Comparison of ENCODE assay signal across 17 mouse cellular contexts in genomic region chr15:101536054-101536850, GRCm38 (mm10). TPM values are rescaled to one million over a fixed set of nuclear protein-coding genes. Genes with fewer than 3 reads are reported as not detected.
A peak's percentile ranks its signal among the peaks of the same experiment; 100 is the strongest.
DNase-seq lines count a peak whose midpoint lies in the region; ATAC-seq lines count a peak whose summit lies in the region.
"Had no signal": no experiment of that assay in that cellular context is flagged by ENCODE, and none has a peak within 500 bp of the region (broad histone marks: within the 10 kb centered on the region; RNA-seq: fewer than 3 reads in every experiment).

No protein-coding gene starts in this region.

- WGBS in kidney, embryonic 15.5 days: 43% methylated on average over 9 of the region's 9 CpGs
- WGBS in neural tube, embryonic 12.5 days: 62% methylated on average over 9 of the region's 9 CpGs
- WGBS in neural tube, embryonic 15.5 days: 64% methylated on average over 9 of the region's 9 CpGs
- WGBS in midbrain, embryonic 13.5 days: 67% methylated on average over 9 of the region's 9 CpGs

- no peak overlapping the region for H3K9ac ChIP-seq in kidney, embryonic 15.5 days
- no peak overlapping the region for H3K9ac ChIP-seq in neural tube, embryonic 12.5 days
- H3K9ac ChIP-seq in neural tube, embryonic 15.5 days (replicated peaks): no peak overlapping the region
- H3K9ac ChIP-seq in midbrain, embryonic 13.5 days (replicated peaks): no peak overlapping the region
- H3K9ac ChIP-seq: lung, embryonic 14.5 days had no signal

- no peak overlapping the region for H3K4me3 ChIP-seq in kidney, embryonic 15.5 days (replicated peaks)
- H3K4me3 ChIP-seq in neural tube, embryonic 12.5 days: no peak overlapping the region
- no peak overlapping the region for H3K4me3 ChIP-seq in neural tube, embryonic 15.5 days (replicated peaks)
- no peak overlapping the region for H3K4me3 ChIP-seq in midbrain, embryonic 13.5 days (replicated peaks)
- H3K4me3 ChIP-seq: myocyte had no signal

- 0 out of 2 replicates have a peak overlapping the region, but pooled peaks have one; percentile 6 for H3K4me2 ChIP-seq in kidney, embryonic 15.5 days
- no peak overlapping the region for H3K4me2 ChIP-seq in neural tube, embryonic 12.5 days (replicated peaks)
- no peak overlapping the region for H3K4me2 ChIP-seq in neural tube, embryonic 15.5 days
- no peak overlapping the region for H3K4me2 ChIP-seq in midbrain, embryonic 13.5 days (replicated peaks)
- H3K4me2 ChIP-seq: lung, embryonic 14.5 days had no signal

- H3K27ac ChIP-seq in kidney, embryonic 15.5 days: no peak overlapping the region; the same call in 1 of the 2 replicates
- no peak overlapping the region for H3K27ac ChIP-seq in neural tube, embryonic 12.5 days
- no peak overlapping the region for H3K27ac ChIP-seq in neural tube, embryonic 15.5 days (replicated peaks)
- no peak overlapping the region for H3K27ac ChIP-seq in midbrain, embryonic 13.5 days

- H3K4me1 ChIP-seq in kidney, embryonic 15.5 days: peaks cover 22% of the 10 kb centered on the region
- H3K4me1 ChIP-seq in neural tube, embryonic 12.5 days: no peaks in the 10 kb centered on the region
- 0 out of 2 replicates have a peak, but pooled peaks cover 4% of the 10 kb centered on the region for H3K4me1 ChIP-seq in neural tube, embryonic 15.5 days
- H3K4me1 ChIP-seq in midbrain, embryonic 13.5 days (replicated peaks): 0 out of 2 replicates have a peak, but pooled peaks cover 5% of the 10 kb centered on the region

- H3K27me3 ChIP-seq in kidney, embryonic 15.5 days: no peaks in the 10 kb centered on the region
- no peaks in the 10 kb centered on the region for H3K27me3 ChIP-seq in neural tube, embryonic 12.5 days (replicated peaks)
- H3K27me3 ChIP-seq in neural tube, embryonic 15.5 days (replicated peaks): no peaks in the 10 kb centered on the region
- H3K27me3 ChIP-seq in midbrain, embryonic 13.5 days: no peaks in the 10 kb centered on the region

- DNase-seq in kidney, postnatal 25 days: no peak
- peak; percentile 36 for DNase-seq in NIH3T3 (ENCODE audit: low read depth)
- DNase-seq in gonadal fat pad, adult 2 months (ENCODE audit: low read depth): peak; percentile 36
- no peak for DNase-seq in cerebellum, adult 9-10 months
- DNase-seq: cerebellum, adult 18-20 months; heart, adult 11 months; heart, postnatal 10 days; liver; lung, embryonic 14.5 days had no signal

- ATAC-seq in kidney, embryonic 15.5 days (replicated peaks; ENCODE audit: low FRiP score): peak; percentile 80
- 0 out of 2 replicates have a peak, but pooled peaks have one; percentile 41 for ATAC-seq in neural tube, embryonic 12.5 days (ENCODE audit: low FRiP score, low read depth)
- no peak for ATAC-seq in neural tube, embryonic 15.5 days (ENCODE audit: low FRiP score)
- ATAC-seq in midbrain, embryonic 13.5 days: no peak
- ATAC-seq: CD4-positive, CD25-positive, alpha-beta regulatory T cell, adult 4 months had no signal

- no peaks in the 10 kb centered on the region for H3K9me3 ChIP-seq in kidney, embryonic 15.5 days (replicated peaks)
- no peaks in the 10 kb centered on the region for H3K9me3 ChIP-seq in neural tube, embryonic 12.5 days
- H3K9me3 ChIP-seq in neural tube, embryonic 15.5 days (replicated peaks): no peaks in the 10 kb centered on the region
- no peaks in the 10 kb centered on the region for H3K9me3 ChIP-seq in midbrain, embryonic 13.5 days

- no peaks in the 10 kb centered on the region for H3K36me3 ChIP-seq in kidney, embryonic 15.5 days
- no peaks in the 10 kb centered on the region for H3K36me3 ChIP-seq in neural tube, embryonic 12.5 days
- H3K36me3 ChIP-seq in neural tube, embryonic 15.5 days: no peaks in the 10 kb centered on the region
- no peaks in the 10 kb centered on the region for H3K36me3 ChIP-seq in midbrain, embryonic 13.5 days

RNA-seq across cellular contexts. Expression of gene Krt84, which starts 3.6 kb away (rescaled TPM):
- polyA plus RNA-seq in kidney, embryonic 15.5 days (2015; fragmentation: Nextera tagmentation; extraction: Ambion mirVana): 0.31 TPM in 1 of 2 replicates, not detected in the other
- polyA plus RNA-seq in neural tube, embryonic 12.5 days (2016; fragmentation: Nextera tagmentation; extraction: Ambion mirVana): not detected in 2 replicates
- polyA plus RNA-seq in neural tube, embryonic 15.5 days (2015; fragmentation: Nextera tagmentation; extraction: Ambion mirVana): 0.28 TPM in 1 of 2 replicates, not detected in the other
- polyA plus RNA-seq in gonadal fat pad, adult 2 months (2012; rRNA removed): not detected in 2 replicates
- polyA plus RNA-seq in midbrain, embryonic 13.5 days (2015; fragmentation: Nextera tagmentation; extraction: Ambion mirVana): not detected in 2 replicates
- polyA plus RNA-seq: CD4-positive, CD25-positive, alpha-beta regulatory T cell, adult 4 months; frontal cortex, adult 2 months; lung, embryonic 14.5 days; myocyte had no signal

RNA-seq across cellular contexts. Expression of gene Krt82, which starts 14.2 kb away (rescaled TPM):
- not detected in 2 replicates for polyA plus RNA-seq in kidney, embryonic 15.5 days (2015; fragmentation: Nextera tagmentation; extraction: Ambion mirVana)
- not detected in 2 replicates for polyA plus RNA-seq in neural tube, embryonic 12.5 days (2016; fragmentation: Nextera tagmentation; extraction: Ambion mirVana)
- polyA plus RNA-seq in neural tube, embryonic 15.5 days (2015; fragmentation: Nextera tagmentation; extraction: Ambion mirVana): not detected in 2 replicates
- not detected in 2 replicates for polyA plus RNA-seq in gonadal fat pad, adult 2 months (2012; rRNA removed)
- not detected in 2 replicates for polyA plus RNA-seq in midbrain, embryonic 13.5 days (2015; fragmentation: Nextera tagmentation; extraction: Ambion mirVana)
- polyA plus RNA-seq: CD4-positive, CD25-positive, alpha-beta regulatory T cell, adult 4 months; frontal cortex, adult 2 months; large intestine, adult 2 months; lung, embryonic 14.5 days; myocyte had no signal

RNA-seq across cellular contexts. Expression of gene Gm49425, which starts 19.2 kb away (rescaled TPM):
- polyA plus RNA-seq in kidney, embryonic 15.5 days (2015; fragmentation: Nextera tagmentation; extraction: Ambion mirVana): not detected in 2 replicates
- not detected in 2 replicates for polyA plus RNA-seq in neural tube, embryonic 12.5 days (2016; fragmentation: Nextera tagmentation; extraction: Ambion mirVana)
- polyA plus RNA-seq in neural tube, embryonic 15.5 days (2015; fragmentation: Nextera tagmentation; extraction: Ambion mirVana): 0.19 and 0.42 TPM in 2 replicates
- not detected in 2 replicates for polyA plus RNA-seq in gonadal fat pad, adult 2 months (2012; rRNA removed)
- not detected in 2 replicates for polyA plus RNA-seq in midbrain, embryonic 13.5 days (2015; fragmentation: Nextera tagmentation; extraction: Ambion mirVana)
- polyA plus RNA-seq: CD4-positive, CD25-positive, alpha-beta regulatory T cell, adult 4 months; frontal cortex, adult 2 months; large intestine, adult 2 months; lung, embryonic 14.5 days; myocyte had no signal

RNA-seq across cellular contexts. Expression of gene Krt90, which starts 26.5 kb away (rescaled TPM):
- polyA plus RNA-seq in kidney, embryonic 15.5 days (2015; fragmentation: Nextera tagmentation; extraction: Ambion mirVana): 0.08 and 0.32 TPM in 2 replicates
- polyA plus RNA-seq in neural tube, embryonic 12.5 days (2016; fragmentation: Nextera tagmentation; extraction: Ambion mirVana): 0.28 and 0.58 TPM in 2 replicates
- 0.06 and 0.12 TPM in 2 replicates for polyA plus RNA-seq in neural tube, embryonic 15.5 days (2015; fragmentation: Nextera tagmentation; extraction: Ambion mirVana)
- not detected in 2 replicates for polyA plus RNA-seq in gonadal fat pad, adult 2 months (2012; rRNA removed)
- polyA plus RNA-seq in midbrain, embryonic 13.5 days (2015; fragmentation: Nextera tagmentation; extraction: Ambion mirVana): 0.08 TPM in 1 of 2 replicates, not detected in the other
- polyA plus RNA-seq: CD4-positive, CD25-positive, alpha-beta regulatory T cell, adult 4 months; myocyte had no signal

RNA-seq across cellular contexts. Expression of gene Krt75, which starts 37.5 kb away (rescaled TPM):
- polyA plus RNA-seq in kidney, embryonic 15.5 days (2015; fragmentation: Nextera tagmentation; extraction: Ambion mirVana): 0.21 and 0.27 TPM in 2 replicates
- not detected in 2 replicates for polyA plus RNA-seq in neural tube, embryonic 12.5 days (2016; fragmentation: Nextera tagmentation; extraction: Ambion mirVana)
- polyA plus RNA-seq in neural tube, embryonic 15.5 days (2015; fragmentation: Nextera tagmentation; extraction: Ambion mirVana): 0.10 TPM in 1 of 2 replicates, not detected in the other
- not detected in 2 replicates for polyA plus RNA-seq in gonadal fat pad, adult 2 months (2012; rRNA removed)
- polyA plus RNA-seq in midbrain, embryonic 13.5 days (2015; fragmentation: Nextera tagmentation; extraction: Ambion mirVana): 0.11 TPM in 1 of 2 replicates, not detected in the other
- polyA plus RNA-seq: CD4-positive, CD25-positive, alpha-beta regulatory T cell, adult 4 months; frontal cortex, adult 2 months; large intestine, adult 2 months; lung, embryonic 14.5 days; myocyte had no signal

Comparison
In these comparisons a context has a peak if more than half of its experiments do, and no peak if none do; other contexts are left out.
1. ATAC-seq: peak in kidney, embryonic 15.5 days (single experiment) and neural tube, embryonic 12.5 days (single experiment); none in neural tube, embryonic 15.5 days (single experiment) and midbrain, embryonic 13.5 days (single experiment).
2. DNase-seq: peak in NIH3T3 (single experiment) and gonadal fat pad, adult 2 months (single experiment); none in kidney, postnatal 25 days (0 of 2) and cerebellum, adult 9-10 months (single experiment).